Mouse (Mus musculus): ENCODE data around the gene Kbtbd2. TPM values are rescaled to one million over a fixed set of nuclear protein-coding genes. Genes with fewer than 3 reads are reported as not detected.

The Kbtbd2 gene
- polyA plus RNA-seq, 1 experiment from 2014 or later = 10.8 TPM

DNA sequence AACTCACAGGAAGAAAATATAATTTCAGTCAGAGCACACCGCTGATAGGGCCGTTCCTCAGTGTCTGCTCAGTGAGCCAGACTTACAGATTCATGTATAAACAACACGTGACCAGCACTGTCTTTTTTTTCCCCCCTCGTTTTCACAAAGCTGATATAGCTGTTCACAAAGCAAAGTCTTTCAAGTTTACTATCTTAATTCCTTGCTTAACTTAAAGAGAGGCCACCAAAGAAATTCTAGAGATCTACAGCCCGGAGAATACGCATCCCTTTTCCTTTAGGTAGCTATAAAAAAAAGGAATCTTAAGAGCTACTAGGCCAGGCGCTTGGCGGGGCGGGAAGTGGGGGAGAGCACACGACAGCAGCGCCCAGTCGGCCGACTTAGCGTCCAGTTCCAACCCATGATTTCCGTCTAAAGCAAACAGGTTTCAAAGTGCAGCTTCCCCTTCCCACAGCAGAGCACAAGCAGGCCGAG, 908 bp downstream of the Kbtbd2 start:
- Histone ChIP-seq H3K4me2 (replicated peaks; ENCODE audit: low read depth) (peak overlapping the region; percentile 77), H3K27me3 (ENCODE audit: control insufficient read depth, insufficient read depth, low read length) (no peaks in the 10 kb centered on the region), H3K27ac (replicated peaks) (peak overlapping the region; percentile 100), H3K36me3 (ENCODE audit: control insufficient read depth, insufficient read depth, low read length) (no peaks in the 10 kb centered on the region; the same call in 1 of the 2 replicates), H3K9ac (ENCODE audit: low read length) (peak overlapping the region; percentile 96), H3K4me3 (ENCODE audit: low read depth, low read length) (peak overlapping the region; percentile 93), H3K9me3 (ENCODE audit: control insufficient read depth, low read length) (no peaks in the 10 kb centered on the region), H3K4me1 (replicated peaks; ENCODE audit: control insufficient read depth, insufficient read depth) (0 out of 2 replicates have a peak, but pooled peaks cover 4% of the 10 kb centered on the region)
- peak; percentile 50 for DNase-seq (ENCODE audit: low spot score)
- WGBS = under 1% methylated on average over 16 of the region's 16 CpGs
- no peak for TF ChIP-seq CTCF (IDR thresholded peaks at IDR 0.05; ENCODE audit: low read depth)
- TF ChIP-seq EP300 (optimal IDR thresholded peaks at IDR 0.05) = no peak
- 0 out of 2 replicates have a peak, but pooled peaks have one; percentile 19 for ATAC-seq (ENCODE audit: low FRiP score, low TSS enrichment)

DNA sequence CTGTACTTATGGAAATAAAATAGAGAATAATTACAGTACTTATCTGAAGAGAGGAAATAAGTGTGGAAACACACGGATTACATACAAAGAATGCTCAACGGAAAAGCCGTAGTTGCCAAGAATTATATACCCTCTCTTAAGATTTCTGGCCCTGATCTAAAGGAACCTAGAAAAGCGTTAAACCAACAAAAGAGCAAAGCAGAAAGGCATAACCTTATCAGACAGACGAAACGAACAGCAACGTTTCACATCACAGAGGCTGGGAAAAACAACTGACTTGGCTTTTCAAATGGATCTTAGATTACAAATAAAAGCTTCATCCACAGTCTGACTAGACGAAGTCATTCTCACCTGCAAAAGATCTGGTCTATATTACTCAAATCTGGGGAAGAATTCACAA, 1.4 kb downstream of the Kbtbd2 start:
- Histone ChIP-seq H3K4me2 (replicated peaks; ENCODE audit: low read depth) (peak overlapping the region; percentile 77), H3K4me3 (ENCODE audit: low read depth, low read length) (peak overlapping the region; percentile 93), H3K27ac (replicated peaks) (peak overlapping the region; percentile 100), H3K9me3 (ENCODE audit: control insufficient read depth, low read length) (no peaks in the 10 kb centered on the region), H3K9ac (ENCODE audit: low read length) (peak overlapping the region; percentile 96), H3K36me3 (ENCODE audit: control insufficient read depth, insufficient read depth, low read length) (no peaks in the 10 kb centered on the region; the same call in 1 of the 2 replicates), H3K27me3 (ENCODE audit: control insufficient read depth, insufficient read depth, low read length) (no peaks in the 10 kb centered on the region), H3K4me1 (replicated peaks; ENCODE audit: control insufficient read depth, insufficient read depth) (0 out of 2 replicates have a peak, but pooled peaks cover 4% of the 10 kb centered on the region)
- DNase-seq (ENCODE audit: low spot score) (no peak), ATAC-seq (ENCODE audit: low FRiP score, low TSS enrichment) (no peak)
- WGBS = 2% methylated on average over 8 of the region's 8 CpGs
- TF ChIP-seq CTCF (IDR thresholded peaks at IDR 0.05; ENCODE audit: low read depth) (no peak), EP300 (optimal IDR thresholded peaks at IDR 0.05) (no peak)

DNA sequence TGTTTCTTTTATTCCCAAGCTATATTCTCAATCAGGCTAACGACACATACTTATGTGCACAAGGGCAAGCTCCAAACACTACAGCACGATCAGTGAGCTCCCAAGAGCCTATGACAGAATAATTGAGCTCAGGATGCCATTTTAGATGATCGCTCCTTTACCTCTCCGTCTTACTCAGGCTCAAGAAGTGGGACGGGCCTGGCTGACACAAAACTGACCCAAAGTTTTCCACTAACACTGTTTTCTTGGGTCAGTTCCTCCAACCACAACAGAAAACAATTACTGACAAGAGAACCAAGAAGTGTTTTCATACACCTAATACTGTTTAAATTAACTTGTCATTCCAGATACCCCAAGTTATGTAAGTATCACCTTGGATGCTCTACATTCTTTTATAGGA, 2.8 kb downstream of the Kbtbd2 start:
- Histone ChIP-seq H3K27me3 (ENCODE audit: control insufficient read depth, insufficient read depth, low read length) (no peaks in the 10 kb centered on the region), H3K4me3 (ENCODE audit: low read depth, low read length) (no peak overlapping the region), H3K36me3 (ENCODE audit: control insufficient read depth, insufficient read depth, low read length) (no peaks in the 10 kb centered on the region; the same call in 1 of the 2 replicates), H3K4me2 (replicated peaks; ENCODE audit: low read depth) (peak overlapping the region; percentile 77), H3K9me3 (ENCODE audit: control insufficient read depth, low read length) (no peaks in the 10 kb centered on the region), H3K27ac (replicated peaks) (no peak overlapping the region), H3K9ac (ENCODE audit: low read length) (no peak overlapping the region), H3K4me1 (replicated peaks; ENCODE audit: control insufficient read depth, insufficient read depth) (0 out of 2 replicates have a peak, but pooled peaks cover 4% of the 10 kb centered on the region)
- DNase-seq (ENCODE audit: low spot score) (no peak), ATAC-seq (ENCODE audit: low FRiP score, low TSS enrichment) (no peak)
- TF ChIP-seq CTCF (IDR thresholded peaks at IDR 0.05; ENCODE audit: low read depth) = no peak
- TF ChIP-seq EP300 (optimal IDR thresholded peaks at IDR 0.05) = no peak
- 80% methylated on average over 5 of the region's 5 CpGs for WGBS

DNA sequence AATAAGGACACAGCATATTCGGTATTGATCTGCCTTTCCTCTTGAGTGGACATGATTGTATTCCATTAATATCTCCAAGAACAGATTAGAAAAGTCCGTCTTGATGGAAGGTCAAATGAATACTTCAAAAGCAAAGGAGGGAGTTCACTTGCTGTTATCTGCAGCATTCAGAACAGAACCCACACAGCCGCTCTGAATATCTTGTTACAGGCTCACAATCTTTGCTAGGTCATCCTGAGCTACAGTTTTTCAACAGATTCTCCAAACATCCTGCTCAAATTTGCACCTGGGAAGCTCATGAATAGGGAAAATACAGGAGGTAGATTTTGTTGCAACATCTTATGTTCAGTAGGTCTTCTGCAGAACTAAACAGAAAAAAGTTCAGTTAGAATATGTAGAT, 8.3 kb downstream of the Kbtbd2 start:
- no peak for ATAC-seq (ENCODE audit: low FRiP score, low TSS enrichment)
- Histone ChIP-seq H3K4me2 (replicated peaks; ENCODE audit: low read depth) (no peak overlapping the region), H3K4me1 (replicated peaks; ENCODE audit: control insufficient read depth, insufficient read depth) (no peaks in the 10 kb centered on the region), H3K36me3 (ENCODE audit: control insufficient read depth, insufficient read depth, low read length) (no peaks in the 10 kb centered on the region; the same call in 1 of the 2 replicates), H3K9me3 (ENCODE audit: control insufficient read depth, low read length) (no peaks in the 10 kb centered on the region), H3K9ac (ENCODE audit: low read length) (no peak overlapping the region), H3K27me3 (ENCODE audit: control insufficient read depth, insufficient read depth, low read length) (no peaks in the 10 kb centered on the region), H3K4me3 (ENCODE audit: low read depth, low read length) (no peak overlapping the region), H3K27ac (replicated peaks) (no peak overlapping the region)
- TF ChIP-seq EP300 (optimal IDR thresholded peaks at IDR 0.05) (no peak), CTCF (IDR thresholded peaks at IDR 0.05; ENCODE audit: low read depth) (no peak)
- DNase-seq (ENCODE audit: low spot score) = no peak
- WGBS = 61% methylated on average over 3 of the region's 3 CpGs

DNA sequence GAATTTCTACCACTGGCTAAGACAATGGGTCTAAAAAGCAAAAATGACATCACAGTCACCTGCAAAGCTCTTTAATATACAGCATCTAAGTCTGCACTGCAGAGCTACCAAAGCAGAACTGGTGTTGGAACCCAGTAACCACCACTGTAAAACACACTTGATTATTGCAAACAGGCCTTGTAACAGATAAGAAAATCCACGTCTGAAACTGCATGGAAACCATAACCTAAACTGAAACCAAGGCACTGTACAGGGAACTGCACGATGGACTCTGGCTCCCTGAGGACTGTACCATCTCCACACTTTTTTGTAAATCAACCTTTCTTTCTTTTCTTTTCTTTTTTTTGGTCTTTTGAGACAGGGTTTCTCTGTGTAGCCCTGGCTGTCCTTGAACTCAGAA, 9.9 kb downstream of the Kbtbd2 start:
- Histone ChIP-seq H3K9ac (ENCODE audit: low read length) (no peak overlapping the region), H3K4me1 (replicated peaks; ENCODE audit: control insufficient read depth, insufficient read depth) (no peaks in the 10 kb centered on the region), H3K36me3 (ENCODE audit: control insufficient read depth, insufficient read depth, low read length) (no peaks in the 10 kb centered on the region; the same call in 1 of the 2 replicates), H3K9me3 (ENCODE audit: control insufficient read depth, low read length) (no peaks in the 10 kb centered on the region), H3K27ac (replicated peaks) (no peak overlapping the region), H3K27me3 (ENCODE audit: control insufficient read depth, insufficient read depth, low read length) (no peaks in the 10 kb centered on the region), H3K4me3 (ENCODE audit: low read depth, low read length) (no peak overlapping the region), H3K4me2 (replicated peaks; ENCODE audit: low read depth) (no peak overlapping the region)
- ATAC-seq (ENCODE audit: low FRiP score, low TSS enrichment) (no peak), DNase-seq (ENCODE audit: low spot score) (no peak)
- WGBS = 81% methylated on average over 2 of the region's 2 CpGs
- no peak for TF ChIP-seq EP300 (optimal IDR thresholded peaks at IDR 0.05)
- TF ChIP-seq CTCF (IDR thresholded peaks at IDR 0.05; ENCODE audit: low read depth) = no peak

DNA sequence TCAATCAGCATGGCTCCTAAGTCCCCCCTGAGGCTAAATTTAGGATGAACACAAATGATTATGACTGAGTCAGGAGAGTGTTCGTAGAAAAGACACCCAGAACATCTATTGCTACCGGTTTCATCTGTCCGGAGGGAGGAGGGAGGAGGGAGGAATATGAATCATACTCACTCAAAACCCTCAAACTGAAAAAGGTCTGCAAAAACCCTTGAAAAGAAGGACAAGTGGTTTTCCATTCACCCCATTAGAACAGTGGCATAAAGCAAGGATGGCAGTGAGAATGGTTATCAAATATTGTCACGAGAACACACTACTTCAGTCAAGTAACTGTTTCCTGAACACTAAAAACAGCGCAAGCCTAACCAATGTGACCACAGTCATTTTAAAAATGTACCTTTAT, 12.5 kb downstream of the Kbtbd2 start:
- H3K27ac ChIP-seq (replicated peaks) = no peak overlapping the region; the same call in 1 of the 2 replicates

More for the DNA sequence above, 12.5 kb downstream of the Kbtbd2 start:
- DNase-seq (ENCODE audit: low spot score) = no peak
- H3K4me1 ChIP-seq (replicated peaks; ENCODE audit: control insufficient read depth, insufficient read depth) = no peaks in the 10 kb centered on the region
- no peak overlapping the region for H3K9ac ChIP-seq (ENCODE audit: low read length)
- ATAC-seq (ENCODE audit: low FRiP score, low TSS enrichment) = no peak
- H3K27me3 ChIP-seq (ENCODE audit: control insufficient read depth, insufficient read depth, low read length) = no peaks in the 10 kb centered on the region
- no peak overlapping the region for H3K4me2 ChIP-seq (replicated peaks; ENCODE audit: low read depth)
- H3K36me3 ChIP-seq (ENCODE audit: control insufficient read depth, insufficient read depth, low read length) = 0 out of 2 replicates have a peak, but pooled peaks cover 2% of the 10 kb centered on the region
- no peak overlapping the region for H3K4me3 ChIP-seq (ENCODE audit: low read depth, low read length)
- H3K9me3 ChIP-seq (ENCODE audit: control insufficient read depth, low read length) = no peaks in the 10 kb centered on the region
- no peak for TF ChIP-seq EP300 (optimal IDR thresholded peaks at IDR 0.05)
- WGBS = 61% methylated on average over 5 of the region's 5 CpGs

Data from stomach, postnatal 0 days (tissue).